Mouse (Mus musculus) olfactory bulb, adult 2 months (tissue): ENCODE data around the gene Mia3.

Experiments used
- CTCF ChIP-seq: fragments of 200-500 bp; IDR thresholded peaks from 2 replicates; pipeline ENCODE4 v1.5.1; 2012; ENCODE audit warnings: low read depth, mild to moderate bottlenecking, low read length, moderate library complexity; ENCODE audit not compliant: insufficient read depth
- POLR2A ChIP-seq: fragments of 200-500 bp; IDR thresholded peaks from 2 replicates; pipeline ENCODE4 v1.6.1; 2012; ENCODE audit warnings: mild to moderate bottlenecking, low read depth, low read length, moderate library complexity; ENCODE audit not compliant: insufficient read depth

DNA sequence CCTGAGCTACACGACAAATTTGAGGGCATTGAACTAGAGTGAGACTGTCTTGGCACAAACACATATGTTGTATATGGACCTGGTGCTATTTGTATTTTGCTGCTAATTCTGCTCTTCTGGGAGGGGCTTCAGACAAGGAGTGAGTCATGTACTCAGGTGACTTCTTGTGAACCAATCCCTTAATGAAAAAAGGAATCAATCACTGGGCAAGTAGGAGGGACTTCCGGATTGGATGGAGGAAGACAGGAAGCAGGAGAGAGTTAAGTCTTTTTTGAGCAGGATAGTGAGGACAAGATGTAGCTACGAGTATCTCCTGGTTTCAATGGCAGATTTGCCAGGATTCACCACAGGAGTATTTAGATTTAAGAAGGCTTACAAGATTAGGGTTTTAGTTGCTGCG, 79.8 kb downstream of the Mia3 start:
- TF ChIP-seq POLR2A (no peak), CTCF (no peak)
